Mouse (Mus musculus) testis, adult 10 weeks (tissue): Measurements from ENCODE around the gene Calr. TPM values are rescaled to one million over a fixed set of nuclear protein-coding genes. Genes with fewer than 3 reads are reported as not detected.

ENCODE experiments used
- polyA plus RNA-seq: library from polyadenylated mRNA; stranded (reverse); fragments of 350-450 nt; fragmentation: Illumina TruSeq; extraction: RNeasy Lipid Tissue Mini Kit (QIAGEN cat#74804); gene quantifications from one replicate; pipeline ENCODE4 v1.2.3, GENCODE M21; 2014; ENCODE audit warnings: low read depth, low replicate concordance

Gene Calr
- 720 TPM for polyA plus RNA-seq

GRCm38 (mm10) chr8:84846722-84847572 lies at the start of gene Calr:
Calr (minus strand) TSS chr8:84846934.

GRCm38 (mm10) chr8:84893709-84894134 lies 47.0 kb upstream of the Calr start, which contains the start of gene Gcdh:
Gcdh (minus strand) TSS chr8:84893921.

DNA sequence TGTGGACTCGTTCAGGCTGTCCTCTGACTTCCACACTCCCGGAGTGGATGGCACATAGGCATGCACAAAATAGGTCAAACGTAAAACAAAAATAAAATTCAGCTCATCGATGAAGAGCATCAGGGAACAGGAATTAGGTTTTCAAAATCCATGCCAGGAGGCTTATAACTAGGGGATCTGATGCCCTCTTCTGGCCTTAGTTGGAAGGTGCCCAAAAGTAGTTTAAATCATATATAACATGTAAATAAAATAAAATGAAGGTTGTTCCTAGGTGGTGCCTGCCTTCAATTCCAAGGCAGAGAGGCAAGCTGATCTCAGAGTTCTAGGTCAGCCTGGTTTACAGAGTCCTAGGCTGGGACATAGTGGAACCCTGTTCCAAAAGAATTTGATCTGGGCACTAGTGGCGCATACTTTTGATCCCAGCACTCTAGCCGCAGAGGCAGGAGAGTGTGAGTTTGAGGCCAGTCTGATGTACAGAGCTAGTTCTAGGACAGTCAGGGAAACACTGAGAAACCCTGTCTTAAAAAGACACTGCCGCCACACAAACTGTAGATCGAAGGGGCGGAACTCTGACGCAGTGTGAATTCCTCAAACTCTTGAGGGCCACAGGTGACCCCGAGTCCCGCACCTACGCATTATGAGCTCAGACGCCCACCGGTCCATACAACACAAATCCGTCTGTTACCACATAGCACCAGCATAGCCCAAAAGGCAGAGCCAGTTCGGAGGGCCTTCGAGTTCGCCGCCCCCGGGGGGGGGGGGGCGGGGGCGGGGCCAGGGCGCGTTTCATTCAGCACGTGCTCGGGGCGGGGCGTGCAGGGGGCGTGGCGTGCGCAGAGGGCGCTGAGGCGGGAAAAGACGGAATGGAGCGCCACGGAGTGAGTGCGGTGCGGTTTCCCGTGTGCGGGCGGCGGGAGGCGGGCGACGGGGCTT lies 24.9 kb upstream of the Calr start, which contains the start of gene Syce2:
Syce2 (plus strand) TSS at position 736 of the 933 bp plus-strand sequence.

GRCm38 (mm10) chr8:84856864-84857441 lies 10.2 kb upstream of the Calr start, which contains the start of gene Farsa:
Farsa (plus strand) TSS chr8:84856989.

DNA sequence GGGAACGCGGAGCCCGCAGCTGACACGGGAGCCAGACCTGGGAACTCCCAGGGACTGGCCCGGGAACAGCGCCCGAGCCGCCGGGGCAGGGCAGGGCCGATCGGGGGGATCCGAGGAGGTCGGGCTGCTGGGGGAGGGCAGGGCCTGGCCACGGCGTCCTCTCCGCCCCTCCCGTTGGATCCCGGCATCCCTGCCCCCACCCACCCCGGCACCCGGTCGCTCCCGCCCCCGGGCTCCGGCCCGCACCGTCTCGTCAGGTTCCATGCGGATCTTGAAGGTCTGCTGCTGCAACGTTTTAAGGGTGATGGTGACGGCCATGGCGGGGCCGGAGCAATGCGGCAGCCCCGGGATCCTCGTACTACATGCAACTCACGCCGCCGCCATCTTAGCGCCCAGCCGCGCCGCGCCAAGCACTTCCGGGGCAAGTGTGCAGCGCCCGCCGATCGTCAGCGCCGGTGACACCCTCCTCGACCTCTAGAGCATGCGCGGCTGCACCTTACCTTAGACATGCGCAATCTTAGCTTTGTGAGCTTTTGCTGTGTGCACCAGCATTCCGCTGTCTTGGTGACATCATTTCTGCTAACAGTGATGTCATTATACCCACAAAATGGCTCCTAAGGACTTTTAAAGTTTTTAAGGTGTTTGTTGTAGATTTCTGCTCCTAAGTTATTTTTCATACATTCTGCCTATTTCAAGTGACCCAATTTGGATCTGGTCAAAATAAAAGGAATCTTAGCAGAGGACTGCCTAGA lies 6.3 kb downstream of the Calr start, which contains the start of gene Rad23a:
Rad23a (minus strand) TSS at position 418 of the 752 bp plus-strand sequence.

GRCm38 (mm10) chr8:84831490-84831889 lies 15.2 kb downstream of the Calr start, which contains the start of gene Gadd45gip1:
Gadd45gip1 (plus strand) TSS chr8:84831522.

GRCm38 (mm10) chr8:84822723-84823122 lies 24.0 kb downstream of the Calr start, which contains the start of gene Dand5:
Dand5 (minus strand) TSS chr8:84822823.

DNA sequence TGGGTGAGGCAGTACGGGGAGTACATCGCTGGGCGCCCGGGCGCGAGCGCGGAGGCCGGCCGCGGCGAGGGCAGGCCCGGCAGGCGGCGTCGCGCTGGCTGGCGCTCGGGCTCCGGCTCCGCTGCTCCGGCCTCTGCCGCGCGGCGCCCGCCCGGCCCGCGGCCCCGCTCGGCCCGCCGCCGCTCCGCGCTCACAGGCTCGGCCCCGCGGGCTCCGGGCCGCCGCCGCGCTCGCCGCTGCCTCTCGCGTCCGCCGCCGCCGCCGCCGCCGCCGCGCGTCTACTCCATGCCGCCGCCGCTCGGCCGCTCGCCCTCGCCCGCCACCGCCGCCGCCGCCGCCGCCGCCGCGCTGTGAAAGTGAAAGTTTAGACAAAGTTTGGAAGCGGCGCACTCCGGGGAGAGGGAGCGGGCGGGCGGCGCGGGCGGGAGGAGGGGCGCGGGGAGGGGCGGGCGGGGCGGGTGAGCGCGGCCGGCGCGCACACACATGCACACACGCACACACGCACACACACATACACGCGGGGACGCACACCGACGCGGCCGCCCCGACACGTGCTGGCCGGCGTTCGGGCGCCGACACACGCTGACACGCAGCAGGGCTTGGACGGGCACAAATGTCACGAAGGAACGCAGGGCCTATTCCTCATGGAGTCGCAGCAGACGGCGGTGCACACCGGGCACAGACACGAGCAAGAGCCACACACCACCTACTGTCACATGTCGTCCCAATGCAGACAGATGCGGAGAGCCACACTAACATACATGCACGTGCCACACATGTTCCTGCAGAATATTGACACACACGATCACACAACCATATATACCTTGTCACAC lies 46.5 kb downstream of the Calr start, which contains the start of gene Nfix:
Nfix (minus strand) TSS at position 346 of the 833 bp plus-strand sequence.

Other genes with a start within 250 kb of the Calr start
- gene Ier2, start 184.1 kb downstream of the Calr start, polyA plus RNA-seq: 0.22 TPM
- 21.0 TPM for gene Trmt1, start 160.6 kb downstream of the Calr start, polyA plus RNA-seq
- 1.1 TPM for gene Nacc1, start 159.1 kb downstream of the Calr start, polyA plus RNA-seq
- not detected for gene Lyl1, start 145.5 kb downstream of the Calr start, polyA plus RNA-seq
- not detected for gene G430095P16Rik, start 123.9 kb downstream of the Calr start, polyA plus RNA-seq
- gene Nfix, start 46.6 kb downstream of the Calr start, polyA plus RNA-seq: 1.3 TPM
- 21.7 TPM for gene Dand5, start 24.1 kb downstream of the Calr start, polyA plus RNA-seq
- 0.55 TPM for gene Gadd45gip1, start 15.4 kb downstream of the Calr start, polyA plus RNA-seq
- gene Rad23a, start 6.3 kb downstream of the Calr start, polyA plus RNA-seq: 7.1 TPM
- gene Farsa, start 10.1 kb upstream of the Calr start, polyA plus RNA-seq: 6.7 TPM
- gene Syce2, start 25.2 kb upstream of the Calr start, polyA plus RNA-seq: 458 TPM
- gene Gcdh, start 47.0 kb upstream of the Calr start, polyA plus RNA-seq: 3.6 TPM
- gene Klf1, start 55.0 kb upstream of the Calr start, polyA plus RNA-seq: 0.22 TPM
- gene Dnase2a, start 61.6 kb upstream of the Calr start, polyA plus RNA-seq: 1.5 TPM
- not detected for gene Mast1, start 90.4 kb upstream of the Calr start, polyA plus RNA-seq
- not detected for gene Rtbdn, start 100.1 kb upstream of the Calr start, polyA plus RNA-seq
- gene Gm49661, start 122.5 kb upstream of the Calr start, polyA plus RNA-seq: not detected
- gene Prdx2, start 122.7 kb upstream of the Calr start, polyA plus RNA-seq: 15.6 TPM
- 87.9 TPM for gene Rnaseh2a, start 122.8 kb upstream of the Calr start, polyA plus RNA-seq
- not detected for gene Junb, start 131.8 kb upstream of the Calr start, polyA plus RNA-seq
- gene Hook2, start 143.7 kb upstream of the Calr start, polyA plus RNA-seq: 14.0 TPM
- not detected for gene Best2, start 167.6 kb upstream of the Calr start, polyA plus RNA-seq
- gene Asna1, start 178.3 kb upstream of the Calr start, polyA plus RNA-seq: 16.5 TPM
- gene Trir, start 179.9 kb upstream of the Calr start, polyA plus RNA-seq: 13.2 TPM
- gene Tnpo2, start 190.0 kb upstream of the Calr start, polyA plus RNA-seq: 14.0 TPM
- 5.7 TPM for gene Fbxw9, start 213.1 kb upstream of the Calr start, polyA plus RNA-seq
- not detected for gene Gm5741, start 221.0 kb upstream of the Calr start, polyA plus RNA-seq
- 12.3 TPM for gene Dhps, start 224.8 kb upstream of the Calr start, polyA plus RNA-seq
- 2.9 TPM for gene Wdr83os, start 233.8 kb upstream of the Calr start, polyA plus RNA-seq
- 1.3 TPM for gene Wdr83, start 234.4 kb upstream of the Calr start, polyA plus RNA-seq
- gene Man2b1, start 236.3 kb upstream of the Calr start, polyA plus RNA-seq: 3.9 TPM